Mouse (Mus musculus): ENCODE results near the gene Peak1.
A peak's percentile ranks its signal among the peaks of the same experiment; 100 is the strongest.

Gene Peak1

DNA sequence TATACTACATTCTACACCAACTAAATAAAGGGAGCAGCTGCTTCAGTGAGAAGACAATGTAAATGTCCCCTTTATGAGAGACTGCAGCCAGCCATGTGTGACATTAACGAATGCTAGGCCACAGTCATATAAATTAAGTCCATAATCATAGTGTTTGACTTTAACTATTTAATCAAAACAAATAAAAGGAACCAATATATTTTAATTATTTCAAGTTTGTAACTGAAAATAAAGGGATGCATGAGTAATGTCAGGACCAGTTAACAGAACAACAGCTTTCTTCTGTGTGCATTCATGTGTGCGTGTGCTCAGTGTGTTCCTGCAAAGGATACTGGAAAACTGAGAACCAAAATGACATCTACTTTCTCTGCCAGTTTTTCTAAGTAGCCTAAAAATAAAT is 113.3 kb downstream of the Peak1 start:
- no peak for DNase-seq

GRCm38 (mm10) chr9:56302921-56303465 is 114.9 kb downstream of the Peak1 start:
- DNase-seq, result no peak

- DNase-seq, result no peak
These were observed 127.8 kb downstream of the Peak1 start for GRCm38 (mm10) chr9:56290019-56290418.

DNA sequence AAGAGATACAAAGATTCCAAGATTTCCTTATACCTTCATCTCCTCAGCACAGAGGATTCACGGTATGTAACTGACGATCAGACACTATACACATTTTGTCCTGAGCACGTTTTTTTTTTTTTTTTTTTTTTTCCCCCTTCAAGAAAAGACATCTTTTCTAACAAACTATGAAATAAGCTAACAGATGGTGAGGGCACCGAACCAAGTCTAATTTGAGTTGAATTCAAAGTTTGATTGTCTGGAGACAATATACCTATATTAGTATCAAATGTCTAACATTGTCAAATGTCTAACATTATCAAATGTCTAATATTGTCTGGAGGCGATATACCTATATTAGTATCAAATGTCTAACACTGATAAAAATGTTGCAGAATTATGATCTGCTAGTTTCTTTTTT is 135.4 kb downstream of the Peak1 start:
- DNase-seq, result no peak

GRCm38 (mm10) chr9:56273576-56273975 is 144.3 kb downstream of the Peak1 start:
- no peak for DNase-seq

GRCm38 (mm10) chr9:56272247-56272598 is 145.6 kb downstream of the Peak1 start:
- DNase-seq, result no peak

GRCm38 (mm10) chr9:56271326-56272246 is 146.3 kb downstream of the Peak1 start:
- DNase-seq, result no peak

DNA sequence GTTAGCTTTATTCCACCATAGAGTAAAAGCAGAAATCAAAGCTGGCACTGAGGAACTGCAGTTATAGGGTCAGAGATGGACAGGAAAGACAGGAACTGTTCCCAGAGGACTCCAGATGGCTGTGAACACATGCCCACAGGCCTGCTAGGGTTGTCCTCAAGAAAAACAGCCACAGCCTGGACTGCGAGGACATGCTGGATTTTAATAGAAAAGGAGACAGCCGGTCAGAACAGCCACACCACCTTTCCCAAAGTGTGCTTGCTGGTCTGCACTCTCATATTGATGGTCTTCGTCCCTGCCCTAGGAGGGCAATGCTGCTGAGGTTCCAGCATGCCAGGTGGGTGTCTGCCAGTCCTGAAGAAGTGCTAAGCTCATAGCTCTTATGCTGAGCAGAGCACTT is 148.8 kb downstream of the Peak1 start:
- DNase-seq, result no peak

GRCm38 (mm10) chr9:56266200-56266815 is 151.6 kb downstream of the Peak1 start:
- no peak for DNase-seq

DNA sequence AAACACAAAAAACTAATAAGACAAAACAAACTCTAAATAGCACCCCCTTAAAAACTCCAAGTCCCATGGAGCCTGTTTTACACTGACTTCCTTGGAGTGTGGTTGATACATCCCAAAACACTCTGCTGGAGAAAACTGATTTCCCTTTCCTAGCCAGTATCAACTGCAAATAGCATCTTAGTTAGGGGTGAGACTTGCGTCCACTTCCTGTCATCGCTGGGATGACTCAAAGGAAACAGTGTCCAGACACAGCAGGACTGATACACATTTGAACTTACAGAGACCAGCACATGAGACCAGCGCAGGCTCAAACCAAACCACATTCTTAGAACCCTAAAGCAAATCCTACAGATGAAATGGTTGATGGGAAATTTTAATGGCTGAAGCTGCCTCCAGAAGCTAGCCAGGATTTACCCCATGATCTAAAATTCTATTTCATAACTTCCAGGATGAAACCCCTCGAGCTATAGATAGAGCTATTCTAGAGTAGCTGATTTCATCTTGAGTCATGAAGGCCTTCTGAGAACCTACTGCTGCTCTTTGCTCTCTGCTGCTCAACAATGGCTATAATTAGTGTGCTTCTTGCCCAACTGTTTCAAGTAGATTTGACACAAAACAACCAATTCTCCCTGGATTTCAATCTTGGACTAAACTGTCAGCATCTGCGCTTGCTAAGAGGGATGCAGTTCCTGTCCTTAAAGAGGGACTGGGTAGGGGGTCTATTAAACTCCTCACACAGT is 152.2 kb downstream of the Peak1 start:
- DNase-seq, result no peak

- DNase-seq, result no peak
These were observed 152.9 kb downstream of the Peak1 start for GRCm38 (mm10) chr9:56265022-56265360.

GRCm38 (mm10) chr9:56264308-56265021 is 153.4 kb downstream of the Peak1 start:
- DNase-seq, result peak; percentile 55

GRCm38 (mm10) chr9:56263055-56263454 is 154.8 kb downstream of the Peak1 start:
- DNase-seq, result no peak

DNA sequence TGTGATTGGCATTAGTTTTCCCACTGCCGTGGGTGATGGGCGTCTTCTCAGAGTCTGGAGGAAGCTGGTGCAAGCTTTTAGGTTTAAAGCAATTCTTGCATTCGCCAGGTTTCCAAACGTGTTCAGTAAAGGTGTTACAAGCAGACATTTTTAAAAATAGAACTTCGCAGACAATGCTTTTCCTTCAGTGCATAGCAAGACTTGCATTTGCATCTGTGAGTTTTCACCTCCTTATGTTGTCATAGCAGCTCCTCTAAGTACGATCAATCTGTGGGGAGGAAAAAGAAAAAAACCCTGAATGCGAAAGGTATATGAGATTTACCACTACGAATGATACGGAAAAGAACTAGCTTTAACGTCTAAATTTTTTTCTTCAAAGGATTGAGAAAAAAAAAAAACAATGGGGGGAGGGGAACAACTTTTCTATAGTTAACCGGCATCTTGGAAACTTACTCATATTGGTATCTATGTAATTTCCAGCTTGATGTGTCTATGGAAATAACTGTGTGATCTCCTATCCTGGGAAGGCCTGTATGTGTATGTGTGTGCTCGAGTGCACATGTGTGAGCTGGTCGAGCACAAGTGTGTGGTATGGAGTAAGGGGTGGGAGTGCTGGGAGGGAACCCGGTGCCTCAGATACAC is 157.3 kb downstream of the Peak1 start:
- DNase-seq, result no peak

- no peak for DNase-seq
These were observed 157.9 kb downstream of the Peak1 start for GRCm38 (mm10) chr9:56259790-56260494.

DNA sequence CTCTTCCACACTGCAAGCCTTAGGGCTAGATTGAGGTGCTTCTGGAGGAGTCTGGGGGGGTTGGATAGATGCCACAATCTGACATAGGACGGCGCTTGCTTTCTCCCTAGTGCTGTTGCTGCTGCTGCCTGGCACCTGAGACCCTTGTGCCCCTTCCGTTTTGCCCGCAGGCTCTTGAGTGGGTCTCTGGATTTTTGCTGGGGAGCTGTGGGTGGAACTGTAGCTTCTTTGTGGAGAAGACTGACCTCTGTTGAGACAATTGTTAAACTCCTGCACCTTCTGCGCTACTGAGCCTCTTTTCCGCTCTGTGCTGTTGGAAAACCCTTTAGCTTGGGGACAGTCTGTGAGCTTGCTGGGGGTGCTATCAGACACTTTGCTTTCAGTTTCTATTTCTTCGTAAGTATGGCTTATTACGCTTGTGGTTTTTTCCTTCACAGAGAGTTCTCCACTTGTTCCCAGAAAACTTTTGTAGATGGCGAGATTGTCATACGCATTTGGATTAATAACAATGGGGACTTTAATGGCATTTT is 159.5 kb downstream of the Peak1 start:
- no peak for DNase-seq

- no peak for DNase-seq
These were observed 160.5 kb downstream of the Peak1 start for GRCm38 (mm10) chr9:56257227-56258000.

DNA sequence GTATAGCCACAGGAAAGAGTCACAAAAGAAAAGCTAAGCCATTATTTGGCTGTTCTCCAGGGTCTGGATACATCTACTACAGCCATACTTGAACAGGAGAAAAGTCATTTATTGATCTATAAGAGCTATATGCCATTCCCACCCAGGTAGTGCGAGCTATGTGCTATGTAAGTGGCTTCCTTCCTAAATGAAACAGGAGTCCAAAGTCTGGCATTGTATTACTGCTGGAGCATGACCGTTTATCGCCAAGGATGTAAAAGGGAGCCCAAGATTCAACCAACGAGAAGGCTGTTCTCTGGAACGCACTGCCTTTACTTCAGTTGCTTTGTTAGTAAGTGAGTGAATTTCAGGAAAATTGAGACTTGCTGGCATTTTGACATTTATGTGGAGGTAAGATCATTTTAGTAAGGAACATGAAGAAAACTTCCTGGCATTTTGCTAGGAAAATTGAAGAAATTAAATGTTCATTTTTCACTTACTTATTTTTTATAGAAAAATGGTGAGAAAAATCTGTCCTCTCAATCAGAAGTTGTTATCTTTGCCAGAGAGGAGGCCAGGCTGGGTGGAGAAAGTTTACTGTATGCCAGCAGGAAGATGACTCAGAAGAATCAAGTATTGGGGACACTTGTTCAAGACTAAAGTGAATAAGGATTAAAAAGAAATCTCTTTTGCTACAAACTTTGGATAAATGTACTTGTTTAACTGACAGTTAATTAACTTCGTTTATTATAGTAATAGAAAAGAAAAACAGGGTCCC is 162.0 kb downstream of the Peak1 start:
- no peak for DNase-seq

- no peak for DNase-seq
These were observed 173.5 kb downstream of the Peak1 start for GRCm38 (mm10) chr9:56244336-56244735.

DNA sequence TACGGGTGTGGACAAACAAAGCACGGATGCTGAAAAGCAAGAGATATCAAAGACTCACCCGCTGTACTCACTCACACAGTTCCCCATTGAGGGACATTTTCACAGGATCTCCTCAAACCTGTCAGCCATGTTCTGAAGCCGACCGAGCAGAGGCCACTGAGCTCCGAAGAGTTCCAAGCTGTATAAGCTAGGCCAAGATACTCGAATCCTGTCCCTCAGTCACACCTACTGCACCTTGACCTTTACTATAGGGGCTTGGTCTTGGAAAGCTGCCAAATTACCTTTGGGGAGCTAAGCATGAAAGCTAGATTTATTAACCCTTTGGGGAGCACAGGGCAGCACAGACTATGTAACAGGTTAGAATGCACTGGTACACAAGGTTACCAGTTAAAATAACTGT is 174.0 kb downstream of the Peak1 start:
- no peak for DNase-seq
